Mouse (Mus musculus): ENCODE measurements at regions not wholly inside any gene's neighbourhood (a gene's known extent, or its start where the extent isn't known, plus 50 kb on each side); places are given as distances from the start of the nearest gene placed in this dataset.

DNA sequence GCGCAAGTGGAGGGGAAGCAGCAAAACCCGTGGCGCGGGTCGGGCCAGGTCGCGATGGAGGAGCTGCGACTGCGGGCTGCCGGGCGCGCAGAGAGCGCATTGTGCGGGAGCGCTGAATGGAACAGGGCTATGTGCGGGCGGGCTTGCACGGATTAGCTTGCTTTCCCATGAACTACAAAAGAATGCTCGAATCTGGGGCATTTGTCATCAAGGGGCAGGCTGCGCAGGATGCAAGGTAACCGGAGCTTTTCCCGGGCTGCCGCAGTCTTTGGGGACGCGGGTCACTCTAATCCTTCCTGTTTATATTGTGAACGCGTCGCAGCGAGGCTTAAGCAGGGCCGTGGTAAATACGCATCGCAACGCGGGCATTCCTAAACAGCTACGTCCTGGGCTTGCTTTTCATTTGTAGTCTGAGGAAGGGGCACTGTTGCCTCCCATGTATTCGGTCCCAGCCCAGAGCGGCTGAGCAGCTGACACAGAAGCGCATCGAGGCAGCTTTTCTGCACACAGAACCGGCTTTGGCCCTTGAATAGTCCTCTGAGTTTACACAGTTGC, 64.8 kb upstream of the Akt3 start:
- H3K4me3 ChIP-seq (ENCODE audit: low read depth, low read length), result peak overlapping the region; percentile 46
- no peak for TF ChIP-seq CTCF (IDR thresholded peaks at IDR 0.05)
- peak overlapping the region; percentile 12; the same call in 1 of the 2 replicates for H3K27ac ChIP-seq (ENCODE audit: low read depth, low read length)
- H3K9me3 ChIP-seq (ENCODE audit: low read length), result no peaks in the 10 kb centered on the region
- ATAC-seq (ENCODE audit: low FRiP score) (peak; percentile 78), DNase-seq (ENCODE audit: low spot score) (peak; percentile 28)
- no peaks in the 10 kb centered on the region for H3K27me3 ChIP-seq (ENCODE audit: insufficient read depth, low read length)
- peak overlapping the region; percentile 76 for H3K4me2 ChIP-seq (ENCODE audit: low read depth, low read length, poor library complexity, severe bottlenecking)
- no peaks in the 10 kb centered on the region for H3K36me3 ChIP-seq (ENCODE audit: insufficient read depth, low read length)
- WGBS, result 1% methylated on average over 40 of the region's 40 CpGs
- no peaks in the 10 kb centered on the region; the same call in 1 of the 2 replicates for H3K4me1 ChIP-seq (ENCODE audit: insufficient read depth, low read length)
- peak overlapping the region; percentile 39; the same call in 1 of the 2 replicates for H3K9ac ChIP-seq (replicated peaks; ENCODE audit: low read length, poor library complexity, severe bottlenecking)

- TF ChIP-seq CTCF (IDR thresholded peaks at IDR 0.05), result no peak
- Histone ChIP-seq H3K4me3 (ENCODE audit: low read depth, low read length) (peak overlapping the region; percentile 46), H3K4me1 (ENCODE audit: insufficient read depth, low read length) (no peaks in the 10 kb centered on the region; the same call in 1 of the 2 replicates), H3K4me2 (ENCODE audit: low read depth, low read length, poor library complexity, severe bottlenecking) (peak overlapping the region; percentile 76), H3K9ac (replicated peaks; ENCODE audit: low read length, poor library complexity, severe bottlenecking) (no peak overlapping the region), H3K27ac (ENCODE audit: low read depth, low read length) (no peak overlapping the region), H3K36me3 (ENCODE audit: insufficient read depth, low read length) (no peaks in the 10 kb centered on the region), H3K27me3 (ENCODE audit: insufficient read depth, low read length) (no peaks in the 10 kb centered on the region), H3K9me3 (ENCODE audit: low read length) (no peaks in the 10 kb centered on the region)
- ATAC-seq (ENCODE audit: low FRiP score), result no peak; the same call in 1 of the 2 replicates
- DNase-seq (ENCODE audit: low spot score), result no peak
- 8% methylated on average over 6 of the region's 6 CpGs for WGBS
Measured at GRCm38 (mm10) chr1:177322307-177322685, 64.3 kb upstream of the Akt3 start.

- H3K9ac ChIP-seq (replicated peaks; ENCODE audit: low read length, poor library complexity, severe bottlenecking), result no peak overlapping the region
- 45% methylated on average over 5 of the region's 5 CpGs for WGBS
- peak overlapping the region; percentile 76; the same call in 1 of the 2 replicates for H3K4me2 ChIP-seq (ENCODE audit: low read depth, low read length, poor library complexity, severe bottlenecking)
- no peak overlapping the region for H3K4me3 ChIP-seq (ENCODE audit: low read depth, low read length)
- H3K4me1 ChIP-seq (ENCODE audit: insufficient read depth, low read length), result no peaks in the 10 kb centered on the region; the same call in 1 of the 2 replicates
- H3K36me3 ChIP-seq (ENCODE audit: insufficient read depth, low read length), result no peaks in the 10 kb centered on the region
- DNase-seq (ENCODE audit: low spot score), result no peak
- H3K27ac ChIP-seq (ENCODE audit: low read depth, low read length), result no peak overlapping the region
- H3K9me3 ChIP-seq (ENCODE audit: low read length), result no peaks in the 10 kb centered on the region
- ATAC-seq (ENCODE audit: low FRiP score), result no peak
- TF ChIP-seq CTCF (IDR thresholded peaks at IDR 0.05), result no peak
- no peaks in the 10 kb centered on the region for H3K27me3 ChIP-seq (ENCODE audit: insufficient read depth, low read length)
Measured at GRCm38 (mm10) chr1:177321655-177322306, 63.8 kb upstream of the Akt3 start.

- Histone ChIP-seq H3K27me3 (ENCODE audit: insufficient read depth, low read length) (no peaks in the 10 kb centered on the region), H3K36me3 (ENCODE audit: insufficient read depth, low read length) (no peaks in the 10 kb centered on the region), H3K9me3 (ENCODE audit: low read length) (no peaks in the 10 kb centered on the region), H3K27ac (ENCODE audit: low read depth, low read length) (no peak overlapping the region), H3K4me3 (ENCODE audit: low read depth, low read length) (no peak overlapping the region), H3K9ac (replicated peaks; ENCODE audit: low read length, poor library complexity, severe bottlenecking) (no peak overlapping the region), H3K4me2 (ENCODE audit: low read depth, low read length, poor library complexity, severe bottlenecking) (no peak overlapping the region), H3K4me1 (ENCODE audit: insufficient read depth, low read length) (no peaks in the 10 kb centered on the region)
- ATAC-seq (ENCODE audit: low FRiP score) (no peak), DNase-seq (ENCODE audit: low spot score) (peak; percentile 12)
- TF ChIP-seq CTCF (IDR thresholded peaks at IDR 0.05), result no peak
- WGBS, result 37% methylated on average over 5 of the region's 5 CpGs
Measured at GRCm38 (mm10) chr1:177308213-177308872, 50.3 kb upstream of the Akt3 start.

Data from midbrain, postnatal 0 days (tissue).